Mouse (Mus musculus): ENCODE results near the gene Amh.

Gene Amh

DNA sequence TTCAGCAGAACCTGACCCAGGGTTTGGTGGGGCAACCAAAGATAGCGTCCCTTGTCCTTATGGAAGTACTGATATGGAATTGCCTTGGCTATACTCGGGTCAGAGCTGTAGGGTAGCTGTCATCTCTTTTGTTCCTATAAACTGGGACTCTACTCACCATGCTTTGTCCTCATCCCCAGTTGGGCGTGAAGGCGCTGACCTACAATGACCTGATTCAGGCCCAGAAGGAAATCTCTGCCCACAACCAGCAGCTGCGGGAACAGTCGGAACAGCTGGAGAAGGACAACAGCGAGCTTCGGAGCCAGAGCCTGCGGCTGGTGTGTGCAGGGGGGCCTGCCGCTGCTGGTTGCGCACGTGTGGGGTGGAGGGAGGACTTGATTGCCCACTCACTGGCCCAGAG, 20.2 kb upstream of the Amh start:
- intact Hi-C loops (cut with DNase I): no loop called here

DNA sequence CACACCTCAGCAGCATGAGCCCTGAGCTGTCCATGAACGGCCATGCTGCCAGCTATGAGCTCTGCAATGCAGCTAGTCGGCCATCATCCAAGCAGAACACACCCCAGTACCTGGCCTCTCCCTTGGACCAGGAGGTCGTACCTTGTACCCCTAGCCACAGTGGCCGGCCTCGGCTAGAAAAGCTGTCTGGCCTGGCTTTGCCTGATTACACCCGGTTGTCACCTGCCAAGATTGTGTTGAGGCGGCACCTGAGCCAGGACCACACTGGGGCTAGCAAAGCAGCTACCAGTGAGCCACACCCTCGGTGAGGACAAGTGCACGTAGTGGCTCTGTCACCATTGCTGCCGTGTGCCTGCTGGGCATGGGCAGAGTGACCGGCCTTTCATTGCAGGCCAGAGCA, 19.1 kb upstream of the Amh start:
- intact Hi-C loops (cut with DNase I): no loop called here

DNA sequence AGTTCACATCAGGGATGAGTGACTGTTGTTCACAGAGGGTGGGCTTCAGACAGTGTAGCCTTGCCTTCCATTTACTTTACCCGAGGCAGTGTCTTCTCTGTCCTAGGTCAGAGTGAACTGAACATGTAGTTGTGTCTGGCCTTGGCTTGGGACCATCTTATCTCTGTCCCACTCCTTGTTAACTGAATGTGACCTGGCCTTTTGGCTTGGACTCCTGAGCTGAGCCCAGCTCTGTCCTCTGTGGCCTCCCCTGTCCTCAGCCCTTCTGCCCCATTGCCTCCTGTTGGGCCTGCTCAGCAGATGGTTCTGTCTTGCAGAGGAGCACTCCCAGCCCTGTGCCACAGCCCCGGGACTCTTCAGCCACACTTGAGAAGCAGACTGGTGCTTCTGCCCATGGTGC, 17.5 kb upstream of the Amh start:
- intact Hi-C loops (cut with DNase I): no loop called here

DNA sequence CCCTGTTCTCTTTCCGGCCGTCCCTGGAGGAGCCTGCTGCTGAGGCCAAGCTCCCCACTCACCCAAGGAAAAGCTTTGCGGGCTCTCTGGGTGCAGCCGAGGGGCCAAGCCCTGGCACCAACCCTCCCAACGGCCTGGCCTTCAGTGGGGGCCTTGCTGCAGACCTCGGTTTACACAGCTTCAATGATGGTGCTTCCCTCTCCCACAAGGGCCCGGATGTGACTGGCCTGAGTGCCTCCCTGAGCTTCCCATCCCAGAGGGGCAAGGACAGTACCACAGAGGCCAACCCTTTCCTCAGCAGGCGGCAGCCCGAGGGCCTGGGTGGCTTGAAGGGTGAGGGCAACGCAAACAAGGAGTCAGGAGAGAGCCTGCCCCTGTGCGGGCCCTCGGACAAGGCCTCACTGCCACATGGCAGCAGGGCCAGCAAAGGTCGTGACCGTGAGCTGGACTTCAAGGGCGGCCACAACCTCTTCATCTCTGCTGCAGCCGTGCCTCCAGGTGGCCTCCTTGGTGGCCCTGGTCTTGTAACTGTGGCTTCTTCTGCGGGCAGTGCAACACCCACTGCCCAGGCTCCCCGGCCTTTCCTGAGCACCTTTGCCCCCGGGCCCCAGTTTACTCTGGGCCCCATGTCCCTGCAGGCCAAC, 14.2 kb upstream of the Amh start:
- intact Hi-C loops (cut with DNase I): no loop called here

DNA sequence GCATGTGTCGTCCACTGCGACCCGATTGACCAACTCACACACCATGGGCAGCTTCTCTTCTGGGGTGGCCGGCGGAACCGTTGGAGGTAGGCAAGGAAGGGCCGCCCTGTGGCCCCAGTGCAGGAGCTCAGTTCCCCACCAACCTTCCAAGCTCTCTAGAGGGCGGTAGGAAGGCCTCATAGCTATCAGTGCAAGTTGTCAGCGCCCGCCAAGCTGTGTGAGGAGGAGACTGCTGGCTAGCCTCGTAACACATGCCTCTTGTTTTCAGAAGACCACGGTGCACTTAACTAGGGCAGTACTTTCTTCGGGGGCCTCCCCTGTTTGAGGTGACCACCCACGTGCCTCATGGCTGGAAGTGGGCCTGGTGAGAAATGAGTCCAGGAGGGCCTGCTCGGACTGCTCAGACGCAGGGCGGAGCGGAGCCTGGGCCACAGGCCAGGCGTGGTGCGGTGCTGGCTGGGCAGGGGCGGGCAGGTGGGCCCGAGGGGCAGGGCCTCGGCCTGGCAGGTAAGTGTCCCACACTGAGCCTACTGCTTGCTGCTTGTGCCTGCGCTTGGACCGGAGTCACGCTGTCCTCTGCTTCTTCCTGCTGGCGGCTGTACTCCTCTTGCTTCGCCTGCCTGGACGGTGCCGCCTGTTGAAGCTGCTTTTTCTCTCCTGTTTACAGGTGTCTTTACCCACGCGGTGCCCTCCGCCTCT, 13.4 kb upstream of the Amh start:
- intact Hi-C loops (cut with DNase I): no loop called here

DNA sequence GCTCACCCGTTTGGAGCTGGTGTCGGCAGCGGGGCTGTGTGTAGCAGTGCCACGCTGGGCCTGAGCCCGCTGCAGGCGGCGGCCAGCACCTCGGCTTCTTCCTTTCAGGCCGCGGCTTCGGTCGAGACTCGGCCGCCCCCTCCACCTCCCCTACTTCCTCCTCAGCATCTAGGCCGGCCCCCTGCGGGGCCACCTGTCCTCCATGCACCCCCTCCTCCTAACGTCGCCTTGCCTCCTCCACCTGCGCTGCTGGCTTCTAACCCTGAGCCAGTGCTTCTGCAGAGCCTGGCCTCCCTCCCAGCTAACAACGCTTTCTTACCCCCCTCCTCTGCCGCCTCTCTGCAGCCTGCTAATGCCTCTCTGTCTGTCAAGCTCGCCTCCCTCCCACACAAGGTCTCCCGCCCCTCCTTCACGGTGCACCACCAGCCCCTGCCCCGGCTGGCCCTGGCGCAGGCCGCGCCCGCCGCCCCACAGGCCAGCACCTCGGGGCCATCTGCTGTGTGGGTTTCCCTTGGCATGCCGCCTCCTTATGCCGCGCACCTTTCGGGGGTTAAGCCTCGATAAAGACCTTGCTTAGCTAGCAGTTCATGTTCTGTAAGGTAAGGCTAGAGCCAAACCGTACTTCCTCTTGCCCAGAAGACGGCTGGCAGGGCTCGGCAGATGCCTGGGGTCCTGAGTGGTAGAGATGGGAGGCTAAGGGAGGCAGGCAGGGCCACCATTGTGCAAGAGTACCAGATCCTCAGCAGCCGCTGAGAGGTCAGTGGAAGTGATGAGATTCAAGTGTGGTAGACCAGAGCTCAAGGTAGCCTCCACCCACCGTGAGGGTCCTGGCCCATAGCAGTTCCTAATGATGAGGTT, 12.6 kb upstream of the Amh start:
- intact Hi-C loops (cut with DNase I): no loop called here

DNA sequence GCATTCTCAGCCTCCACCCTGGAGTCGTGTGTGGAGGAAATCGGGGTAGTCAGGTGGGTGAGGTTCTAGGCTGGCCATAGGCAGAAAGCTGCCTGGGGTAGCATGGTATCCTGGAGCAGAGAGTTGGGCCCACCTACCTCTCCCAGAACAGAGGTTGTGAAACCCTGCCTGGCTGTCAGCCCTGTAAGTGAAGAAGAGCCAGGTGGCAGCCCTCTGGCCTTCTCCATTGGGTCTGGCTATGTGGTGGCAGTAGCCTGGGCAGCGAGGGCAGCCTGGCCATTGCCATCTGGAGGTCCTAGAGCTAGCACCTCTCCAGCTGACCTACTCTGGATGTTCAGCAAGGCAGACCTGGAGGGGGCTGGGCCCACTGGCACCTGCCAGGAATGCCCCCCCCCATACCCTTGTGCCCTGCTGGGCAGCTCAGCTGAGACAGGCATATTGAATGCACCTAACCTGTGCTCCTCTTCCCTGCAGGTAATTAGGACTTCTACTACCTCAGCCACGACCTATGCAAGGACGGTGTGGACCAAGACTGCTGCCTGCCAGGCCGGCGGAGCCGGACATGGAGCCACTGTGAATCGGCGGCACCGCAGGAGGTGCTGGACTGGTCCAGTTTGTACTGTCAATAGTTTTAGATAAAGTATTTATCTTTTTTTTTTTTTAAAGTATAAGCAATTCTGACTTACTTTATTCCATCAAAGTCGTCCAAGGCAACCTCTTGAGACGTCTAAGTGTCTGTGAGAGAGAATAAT, 11.8 kb upstream of the Amh start:
- intact Hi-C loops (cut with DNase I): no loop called here

DNA sequence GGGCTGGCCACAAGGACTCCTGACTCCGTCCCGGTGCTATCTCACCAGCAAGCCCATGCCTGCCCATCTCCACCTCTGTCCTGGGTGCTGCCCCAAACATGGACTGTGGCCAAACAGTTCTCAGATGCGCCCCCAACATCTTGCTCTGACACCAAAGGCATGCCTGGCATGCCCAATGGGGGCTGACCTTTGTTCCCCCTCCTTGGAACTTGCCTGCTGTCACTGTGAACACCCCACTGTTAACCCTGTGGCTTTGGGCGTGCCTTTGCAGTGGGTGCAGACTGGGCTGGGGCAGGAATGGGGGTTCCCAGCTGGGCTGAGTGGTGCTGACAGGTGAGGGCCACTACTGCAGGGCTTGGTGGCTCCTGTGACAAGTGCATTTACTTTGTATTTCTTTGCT, 11.2 kb upstream of the Amh start:
- intact Hi-C loops (cut with DNase I): no loop called here

DNA sequence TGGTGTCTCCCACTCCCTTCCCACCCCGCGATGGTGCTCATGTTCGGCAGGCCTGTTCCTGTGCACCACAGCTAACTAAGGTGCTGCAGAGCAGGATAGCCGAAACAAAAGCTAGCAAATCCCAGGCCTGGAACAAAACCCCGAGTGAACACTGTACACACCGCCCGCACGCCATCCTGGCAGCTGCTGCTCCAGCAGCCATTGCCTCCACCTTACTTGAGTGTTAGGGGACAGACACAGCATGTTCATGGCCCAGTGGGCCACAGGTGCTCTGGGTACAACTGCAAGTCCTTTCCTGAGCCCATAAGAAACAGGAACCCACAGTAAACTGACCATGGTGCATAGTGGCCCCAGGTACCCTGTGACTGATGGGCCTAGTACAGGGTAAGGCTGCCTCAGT, 10.3 kb upstream of the Amh start:
- intact Hi-C loops (cut with DNase I): no loop called here

DNA sequence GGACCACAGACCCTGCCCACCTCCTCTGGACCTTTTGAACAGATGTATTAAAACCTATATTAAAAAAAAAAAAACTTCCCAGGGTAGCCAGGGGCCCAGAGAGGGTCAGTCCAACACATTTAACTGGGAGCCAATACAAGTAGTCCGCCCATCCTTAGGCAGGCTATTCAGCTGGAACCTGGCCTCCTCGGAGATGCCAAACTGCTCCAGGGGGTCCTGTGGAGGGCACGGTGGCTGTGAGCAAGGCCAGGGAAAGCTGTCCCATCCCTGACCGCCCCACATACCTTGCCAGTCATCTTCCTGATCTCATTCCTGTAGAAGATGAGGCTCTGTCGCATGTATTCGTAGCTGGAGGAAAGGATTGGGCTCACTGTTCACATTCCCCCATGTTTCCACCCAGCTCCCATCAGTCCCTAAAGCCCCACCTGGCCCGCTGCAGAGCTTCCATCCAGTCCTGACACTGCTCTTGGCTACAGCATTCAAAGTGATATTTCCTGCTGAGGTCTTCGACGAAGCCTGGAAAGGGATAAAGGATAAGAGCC, 8.7 kb upstream of the Amh start:
- intact Hi-C loops (cut with DNase I): no loop called here

DNA sequence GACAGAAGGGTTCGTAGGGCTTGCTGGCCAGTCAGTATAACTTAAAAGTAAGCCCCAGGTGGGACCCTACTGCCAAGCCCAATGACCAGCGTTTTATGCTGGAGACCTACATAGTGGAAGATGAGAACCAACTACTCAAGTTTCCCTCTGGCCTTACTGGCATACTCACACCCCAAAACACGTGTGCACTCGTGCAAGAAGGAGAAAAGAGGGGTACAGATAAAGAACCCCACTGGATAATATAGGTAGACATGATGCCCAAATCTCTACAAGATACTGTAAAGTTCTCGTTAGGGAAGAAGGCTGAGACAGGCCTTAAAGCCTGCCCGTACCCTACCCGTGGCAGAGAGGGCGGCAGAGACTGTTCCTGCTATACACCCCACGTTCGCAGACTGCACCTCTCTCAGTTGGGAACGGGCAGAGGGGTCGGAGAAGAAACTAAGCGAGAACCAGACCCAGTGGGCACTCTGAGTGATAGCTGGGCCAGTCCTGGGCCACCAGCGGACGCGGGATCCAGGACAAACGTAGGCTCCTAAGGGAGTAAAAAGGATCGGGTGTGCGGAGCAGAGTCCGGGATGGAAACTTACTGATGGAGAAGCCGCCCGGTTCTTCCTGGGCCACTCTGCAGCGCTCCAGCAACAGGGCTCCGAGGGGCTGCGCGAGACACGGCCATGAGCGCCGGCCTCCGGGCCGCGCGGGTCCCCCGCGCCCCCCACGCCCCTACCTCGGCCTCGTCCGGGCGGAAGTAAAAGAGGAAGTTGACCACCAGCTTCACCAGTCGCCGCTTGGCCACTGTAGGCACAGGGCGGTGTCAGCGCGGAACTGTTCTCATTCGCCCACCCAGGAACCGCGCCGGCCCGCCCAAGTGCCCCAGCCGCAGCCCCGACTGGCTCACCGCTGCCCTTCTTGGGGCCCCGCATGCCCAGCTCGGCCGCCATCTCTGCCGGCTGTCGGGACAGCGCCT, 7.6 kb upstream of the Amh start:
- intact Hi-C loops (cut with DNase I): loop anchor here (2.0 kb wide), 1 partner anchor 43 kb away; the partner anchor contains the start of gene Dot1l

DNA sequence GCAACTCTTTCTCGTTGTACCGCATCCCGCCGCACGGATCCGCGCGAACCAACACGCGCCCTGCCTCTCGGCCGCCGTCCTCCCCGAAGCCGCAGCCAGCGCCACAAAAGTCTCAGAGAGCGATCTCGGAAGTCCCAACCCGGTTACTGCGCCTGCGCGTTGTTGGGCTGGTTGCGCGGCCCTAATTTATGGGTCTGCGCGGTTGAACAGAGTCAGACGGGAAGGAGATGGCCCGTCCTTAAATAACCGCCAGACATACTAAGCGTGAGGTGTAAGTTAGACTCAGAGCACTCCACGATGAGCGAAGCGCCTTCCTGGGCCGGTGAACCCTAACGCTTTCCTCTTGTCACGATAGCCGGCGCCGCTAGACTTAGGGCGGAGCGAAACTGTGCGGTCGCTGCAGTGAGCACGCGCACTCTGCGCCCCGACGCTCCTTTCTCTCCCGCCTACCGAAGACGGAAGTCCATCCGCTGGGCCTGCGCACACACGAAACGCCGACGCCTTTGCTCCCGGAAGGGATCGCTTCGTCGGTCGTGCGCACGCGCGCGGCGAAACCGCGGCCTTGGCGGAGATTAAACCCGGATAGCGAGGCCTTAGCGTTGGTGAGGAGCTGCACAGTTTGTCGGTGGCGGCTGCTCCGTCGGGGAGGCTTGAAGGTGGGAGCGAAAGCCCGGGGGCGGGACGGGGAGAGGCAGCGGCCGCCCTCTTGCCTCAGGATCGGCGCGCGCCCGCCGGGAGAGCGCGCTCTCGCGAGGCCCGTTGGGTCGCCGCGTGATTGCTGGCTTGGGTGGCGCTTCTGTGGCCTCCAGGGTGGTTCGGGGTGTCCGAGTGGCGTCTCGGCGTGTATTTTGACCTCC, 6.7 kb upstream of the Amh start, which contains the start of the genes Sf3a2 and Plekhj1:
Sf3a2 (plus strand) TSS at position 49 of the 857 bp plus-strand sequence.
Plekhj1 (minus strand) TSS at position 477 of the 857 bp plus-strand sequence.
- intact Hi-C loops (cut with DNase I): loop anchor here (2.0 kb wide), 1 partner anchor 44 kb away; the partner anchor contains the start of gene Dot1l

DNA sequence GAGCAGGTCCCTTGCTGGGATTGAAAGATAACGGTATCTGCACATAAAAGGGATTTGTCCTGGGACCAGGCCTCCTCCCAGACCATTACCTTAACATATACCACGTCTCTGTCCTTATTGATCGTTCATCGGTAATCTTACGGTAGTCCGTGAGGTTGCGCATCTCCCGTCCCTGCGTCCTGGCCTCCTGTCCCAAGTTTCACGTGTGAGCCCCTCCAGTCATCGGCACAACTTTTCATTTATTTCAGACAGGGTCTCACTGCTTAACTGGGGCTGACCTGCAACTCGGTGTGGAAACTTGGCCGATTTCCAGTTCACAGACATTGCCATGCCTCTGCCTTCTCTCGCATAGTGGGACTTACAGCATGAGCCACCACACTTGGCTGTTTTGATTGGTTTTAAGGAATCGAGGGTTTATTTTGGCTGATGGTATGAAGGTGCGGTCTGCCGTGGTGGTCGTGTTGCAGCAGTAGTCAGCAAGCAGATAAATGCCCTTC, 5.9 kb upstream of the Amh start:
- intact Hi-C loops (cut with DNase I): loop anchor here (2.0 kb wide), 1 partner anchor 44 kb away; the partner anchor contains the start of gene Dot1l

DNA sequence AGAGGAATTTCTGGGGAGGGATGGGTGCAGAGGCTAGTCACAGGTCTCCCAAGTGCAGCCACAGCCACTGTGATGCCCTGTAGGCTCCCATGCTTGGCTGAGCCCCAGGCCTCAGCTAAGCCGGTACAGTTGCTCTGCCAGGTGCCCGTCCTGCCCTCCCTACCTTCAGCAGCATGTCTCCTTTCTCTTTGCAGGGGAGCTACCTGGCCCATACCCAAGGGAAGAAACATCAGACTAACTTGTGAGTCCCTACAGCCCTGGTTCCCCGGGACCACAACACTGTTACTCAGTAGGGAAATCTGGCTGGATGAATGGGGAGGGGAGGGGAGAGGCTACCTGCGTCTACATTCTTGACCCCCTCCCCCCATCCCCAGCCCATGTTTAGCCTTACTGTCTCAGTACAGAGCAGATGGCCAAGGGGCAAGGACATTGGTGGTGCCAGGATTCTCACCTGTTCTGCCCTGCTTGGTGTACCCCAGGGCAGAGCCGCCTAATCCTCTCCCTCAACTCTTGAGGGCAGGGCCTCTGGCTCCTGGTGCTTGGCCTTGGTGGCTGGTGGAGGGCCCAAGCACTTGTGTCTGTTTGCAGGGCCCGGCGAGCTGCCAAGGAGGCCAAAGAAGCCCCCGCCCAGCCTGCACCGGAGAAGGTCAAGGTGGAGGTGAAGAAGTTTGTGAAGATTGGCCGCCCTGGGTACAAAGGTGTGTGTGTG, 2.7 kb upstream of the Amh start:
- intact Hi-C loops (cut with DNase I): no loop called here

DNA sequence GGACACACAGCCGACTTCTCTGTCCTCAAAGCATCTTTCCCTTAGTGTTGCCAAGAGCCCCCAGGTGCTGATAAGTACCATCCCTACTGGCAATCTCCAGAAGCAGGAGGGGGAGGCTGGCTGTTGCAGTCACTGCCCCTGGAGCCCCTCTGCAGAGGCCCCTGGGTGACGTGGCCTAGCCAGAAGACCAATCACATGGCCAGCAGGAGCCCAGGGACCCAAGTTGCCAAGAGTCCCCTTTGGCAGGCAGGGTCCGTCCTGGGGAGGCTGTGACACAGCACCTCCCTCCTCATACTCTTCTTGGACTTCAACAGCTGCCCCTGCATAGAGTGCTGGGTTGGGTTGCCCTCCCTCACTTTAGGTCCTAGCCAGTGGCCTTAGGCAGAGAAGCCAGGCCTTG, 2.0 kb upstream of the Amh start:
- intact Hi-C loops (cut with DNase I): no loop called here

DNA sequence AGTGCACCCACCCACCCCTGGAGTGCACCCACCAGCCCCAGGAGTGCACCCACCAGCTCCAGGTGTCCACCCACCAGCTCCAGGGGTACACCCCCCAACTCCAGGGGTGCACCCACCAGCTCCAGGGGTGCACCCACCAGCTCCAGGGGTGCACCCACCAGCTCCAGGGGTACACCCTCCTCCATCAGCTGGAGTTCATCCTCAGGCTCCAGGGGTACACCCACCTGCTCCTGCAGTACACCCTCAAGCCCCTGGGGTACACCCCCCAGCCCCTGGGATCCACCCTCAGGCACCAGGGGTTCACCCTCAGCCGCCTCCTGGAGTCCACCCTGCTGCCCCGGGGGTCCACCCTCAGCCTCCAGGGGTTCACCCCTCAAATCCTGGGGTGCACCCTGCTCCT, 703 bp upstream of the Amh start:
- intact Hi-C loops (cut with DNase I): no loop called here

DNA sequence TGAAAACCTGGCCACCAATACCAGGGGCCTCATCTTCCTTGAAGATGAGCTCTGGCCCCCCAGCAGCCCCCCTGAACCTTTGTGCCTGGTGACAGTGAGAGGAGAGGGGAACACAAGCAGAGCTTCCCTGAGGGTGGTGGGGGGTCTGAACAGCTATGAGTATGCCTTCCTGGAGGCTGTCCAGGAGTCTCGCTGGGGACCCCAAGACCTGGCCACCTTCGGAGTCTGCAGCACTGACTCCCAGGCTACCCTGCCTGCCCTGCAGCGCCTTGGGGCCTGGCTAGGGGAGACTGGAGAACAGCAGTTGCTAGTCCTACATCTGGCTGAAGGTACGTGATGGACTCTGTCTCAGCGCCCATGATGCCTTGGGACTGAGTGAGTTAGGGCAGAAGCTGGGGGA, 279 bp downstream of the Amh start:
- intact Hi-C loops (cut with DNase I): loop anchor here (5.0 kb wide), 1 partner anchor 58 kb away; no protein-coding TSS in a partner anchor

DNA sequence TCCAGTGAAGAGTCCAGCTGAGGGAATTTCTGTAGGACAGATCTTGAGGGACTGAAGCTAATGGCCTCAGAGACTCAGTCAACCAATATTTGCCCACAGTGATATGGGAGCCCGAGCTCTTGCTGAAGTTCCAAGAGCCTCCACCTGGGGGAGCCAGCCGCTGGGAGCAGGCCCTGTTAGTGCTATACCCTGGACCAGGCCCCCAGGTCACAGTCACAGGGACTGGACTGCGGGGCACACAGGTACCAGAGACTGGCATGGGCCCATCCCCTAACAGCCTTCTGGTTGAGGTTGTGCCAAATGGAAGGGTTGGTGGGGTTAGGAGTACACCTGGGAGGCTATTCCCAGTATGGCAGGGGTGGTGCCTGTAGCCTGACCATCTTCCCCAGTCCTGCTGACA, 882 bp downstream of the Amh start:
- intact Hi-C loops (cut with DNase I): loop anchor here (5.0 kb wide), 1 partner anchor 59 kb away; no protein-coding TSS in a partner anchor
